Mouse (Mus musculus) megakaryocyte, adult 5-6 weeks (primary cell): Measurements from ENCODE around the gene Fbxo17. TPM values are rescaled to one million over a fixed set of nuclear protein-coding genes. Genes with fewer than 3 reads are reported as not detected.

Source experiments
- ATAC-seq: 2 replicates; pipeline ENCODE4 v1.8.0; 2016; ENCODE audit warnings: mild to moderate bottlenecking, inconsistent platforms; ENCODE audit not compliant: poor library complexity, severe bottlenecking
- total RNA-seq, 2 experiments: library from RNA; stranded (forward) in 1 of 2; stranded (reverse) in 1 of 2; fragments of 153-499, 151-499 nt in 1 of 2; fragments of 221-1000, 200-1000 nt in 1 of 2; gene quantifications; 2 replicates each; pipeline versions ENCODE4 v1.2.3 to v1.2.4; 2015 to 2017

Gene Fbxo17
- total RNA-seq, 2 experiments from 2014 or later = 0.26 to 1.2 TPM

- ATAC-seq = no peak
Observed at GRCm38 (mm10) chr7:28715598-28715997, 1.0 kb upstream of the Fbxo17 start.

DNA sequence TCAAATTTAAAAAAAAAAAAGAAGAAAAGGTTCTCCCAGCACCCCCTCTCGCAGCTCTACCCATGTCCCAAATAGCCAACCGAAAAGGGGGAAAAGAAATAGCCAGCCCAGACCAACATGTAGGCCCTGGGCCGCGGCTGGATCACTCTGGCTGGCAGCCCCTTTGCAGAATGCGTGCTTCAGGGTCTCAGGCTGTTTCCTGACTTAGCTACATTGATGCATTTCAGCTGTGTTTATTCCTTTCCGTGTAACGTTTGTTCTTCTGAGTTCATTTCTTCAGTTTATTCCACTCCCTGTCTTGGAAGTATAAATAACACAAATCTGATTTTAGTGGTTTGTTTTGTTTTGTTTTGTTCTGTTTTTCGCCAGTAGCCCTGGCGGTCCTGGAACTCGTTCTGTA lies 1.1 kb downstream of the Fbxo17 start:
- ATAC-seq = no peak

- ATAC-seq = no peak
Observed at GRCm38 (mm10) chr7:28719159-28719558, 2.6 kb downstream of the Fbxo17 start.

DNA sequence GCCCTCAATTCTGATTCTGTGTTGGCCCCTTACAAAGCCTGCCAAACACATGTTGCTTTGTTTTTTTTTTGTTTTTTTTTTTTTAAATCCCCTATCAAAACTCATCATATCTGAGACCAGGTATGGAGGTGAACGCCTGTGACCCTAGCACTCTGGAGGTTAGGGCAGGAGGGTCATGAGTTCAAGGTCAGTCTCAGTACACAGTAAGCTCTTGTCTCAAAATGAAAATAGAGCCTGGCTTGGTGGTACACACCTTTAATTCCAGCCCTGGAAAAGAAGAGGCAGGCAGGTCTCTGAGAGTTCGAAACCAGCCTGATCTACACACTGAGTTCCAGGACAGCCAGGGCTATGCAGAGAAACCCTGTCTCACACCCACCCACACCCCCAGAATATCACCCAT lies 3.0 kb downstream of the Fbxo17 start:
- ATAC-seq = no peak

- ATAC-seq = no peak
Observed at GRCm38 (mm10) chr7:28720753-28721537, 4.3 kb downstream of the Fbxo17 start.

- peak; percentile 40; the same call in 1 of the 2 replicates for ATAC-seq
Observed at GRCm38 (mm10) chr7:28722079-28722478, 5.5 kb downstream of the Fbxo17 start.

DNA sequence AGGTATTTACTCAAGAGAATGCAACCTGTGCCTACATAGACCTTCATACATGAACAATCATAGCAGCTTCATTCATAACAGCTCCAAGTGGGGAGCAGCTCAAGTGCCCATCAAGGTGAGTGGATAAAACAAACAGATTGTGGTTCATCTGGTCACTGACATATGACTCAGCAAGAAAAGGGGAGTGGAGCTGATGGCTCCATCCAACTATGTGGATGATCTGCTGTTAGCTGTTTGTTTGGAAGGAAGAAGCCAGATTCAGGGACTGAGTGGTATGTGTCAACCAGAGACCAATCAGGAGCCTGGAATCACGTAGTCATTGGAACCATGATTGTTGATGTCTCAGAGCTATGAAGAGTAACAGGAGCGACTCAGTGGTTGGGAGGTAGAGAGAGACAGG lies 8.0 kb downstream of the Fbxo17 start:
- ATAC-seq = no peak

DNA sequence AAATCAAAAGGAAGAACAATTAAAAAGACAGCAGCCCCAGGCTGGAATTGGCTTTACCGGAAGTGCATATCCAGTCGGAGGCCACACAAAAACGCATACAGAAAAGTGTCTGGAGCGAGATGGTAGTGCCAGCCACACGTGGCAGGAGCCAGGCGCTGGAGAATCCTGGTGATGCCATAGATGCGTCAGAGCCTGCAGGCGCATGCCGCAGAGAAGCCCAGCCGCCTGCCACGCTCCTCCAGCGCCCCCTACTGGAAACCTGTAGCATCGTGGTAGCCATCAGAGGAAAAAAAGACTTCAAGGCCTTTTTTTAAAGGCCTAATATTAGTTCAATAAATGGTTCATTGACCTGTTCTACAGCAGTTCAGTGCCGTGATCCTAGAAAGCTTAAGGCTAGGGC lies 10.0 kb downstream of the Fbxo17 start:
- ATAC-seq = peak; percentile 97

GRCm38 (mm10) chr7:28727649-28728340 lies 11.2 kb downstream of the Fbxo17 start:
- no peak for ATAC-seq

DNA sequence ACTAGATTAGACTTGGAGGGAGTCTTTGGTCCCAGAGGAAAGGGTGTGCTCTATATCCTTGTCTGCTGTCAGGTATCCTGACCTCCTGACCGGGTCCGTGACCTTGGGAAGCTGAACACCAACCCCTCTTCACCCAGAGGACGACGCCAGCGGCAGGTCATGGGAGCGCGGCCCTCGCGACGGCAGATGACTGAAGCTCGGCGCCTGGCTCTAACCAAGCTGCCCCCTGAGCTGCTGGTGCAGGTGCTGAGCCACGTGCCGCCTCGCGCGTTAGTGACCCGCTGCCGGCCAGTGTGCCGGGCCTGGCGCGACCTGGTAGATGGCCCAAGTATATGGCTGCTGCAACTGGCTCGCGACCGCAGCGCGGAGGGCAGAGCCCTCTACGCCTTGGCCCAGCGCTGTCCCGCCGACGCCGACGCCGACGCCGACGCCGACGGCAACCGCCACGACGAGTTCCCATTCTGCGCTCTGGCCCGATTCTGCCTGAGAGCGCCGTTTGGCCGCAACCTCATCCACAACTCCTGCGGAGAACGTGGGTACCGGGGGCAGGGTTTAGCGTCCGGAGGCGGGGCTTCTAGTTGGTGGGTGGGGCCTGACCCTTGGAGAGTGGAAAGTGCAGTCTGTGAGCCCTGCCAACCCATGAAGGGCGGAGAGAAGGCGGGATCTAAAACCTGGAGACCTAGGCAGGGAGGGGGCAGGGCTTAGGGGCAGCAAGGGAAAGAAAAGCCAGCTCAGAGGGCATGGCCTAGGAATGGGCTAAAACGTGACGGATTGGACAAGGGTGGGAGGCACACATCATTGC lies 15.9 kb downstream of the Fbxo17 start:
- ATAC-seq = peak; percentile 97

DNA sequence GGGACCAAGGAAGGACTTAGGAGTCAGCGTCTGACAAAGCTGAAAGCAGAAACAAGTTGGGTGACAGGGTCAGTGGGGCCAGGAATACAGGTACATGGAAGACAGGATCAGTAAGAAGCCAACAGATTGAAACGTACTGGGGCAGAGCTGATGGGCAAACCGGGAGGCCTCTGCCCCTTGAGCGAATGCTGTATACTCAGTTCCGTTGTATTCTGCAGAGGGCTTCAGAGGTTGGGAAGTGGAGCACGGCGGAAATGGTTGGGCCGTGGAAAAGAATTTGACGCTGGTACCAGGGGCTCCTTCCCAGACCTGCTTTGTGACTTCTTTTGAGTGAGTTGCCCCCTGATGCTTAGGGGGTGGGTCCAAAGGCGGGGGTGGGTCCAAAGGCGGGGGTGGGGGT lies 16.6 kb downstream of the Fbxo17 start:
- ATAC-seq = 0 out of 2 replicates have a peak, but pooled peaks have one; percentile 17

DNA sequence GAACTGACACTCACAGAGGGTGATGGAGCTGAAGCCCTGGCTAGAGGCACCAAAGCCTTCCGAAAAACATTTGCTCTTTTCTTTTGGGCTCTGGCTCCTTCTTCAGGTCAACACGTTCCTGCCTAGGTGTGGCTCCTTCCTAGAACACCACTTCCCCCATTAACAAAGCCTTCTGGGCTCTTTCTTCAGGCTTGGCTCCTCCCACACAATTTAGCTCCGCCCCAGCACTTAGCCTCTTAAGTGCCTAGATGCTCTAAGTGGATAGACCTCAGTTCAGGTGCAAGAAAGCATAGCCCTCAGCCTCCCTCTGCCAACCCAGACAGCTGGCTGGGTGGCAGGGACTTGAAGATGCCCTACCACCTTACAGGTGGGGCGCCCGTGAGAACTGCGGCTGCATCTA lies 19.1 kb downstream of the Fbxo17 start:
- ATAC-seq = no peak

GRCm38 (mm10) chr7:28739829-28740228 lies 23.2 kb downstream of the Fbxo17 start:
- ATAC-seq = no peak

- no peak for ATAC-seq
Observed at GRCm38 (mm10) chr7:28740949-28741348, 24.3 kb downstream of the Fbxo17 start.

DNA sequence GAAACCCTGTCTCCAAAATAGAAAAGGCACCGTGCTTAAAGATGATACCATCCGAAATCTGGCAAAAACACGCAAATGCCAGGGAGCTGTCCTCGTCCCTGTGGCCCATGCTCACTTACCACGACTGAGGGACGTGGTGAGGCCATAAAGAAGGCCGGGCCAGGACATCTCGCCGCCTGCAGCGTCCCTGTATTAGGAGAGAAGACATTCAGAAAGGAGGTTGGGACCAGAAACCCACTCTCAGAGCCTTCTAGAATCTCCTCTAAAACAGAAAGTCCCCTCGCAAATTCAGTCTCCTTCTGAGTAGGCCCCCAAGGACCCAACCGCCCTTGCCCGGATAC lies 24.7 kb downstream of the Fbxo17 start:
- peak; percentile 22 for ATAC-seq

GRCm38 (mm10) chr7:28741709-28742438 lies 25.3 kb downstream of the Fbxo17 start, which contains the start of the genes Mrps12 and Sars2:
Gene Mrps12 (minus strand): TSS chr7:28741820.
Gene Sars2 (plus strand): TSS chr7:28741992.
- ATAC-seq = peak; percentile 97

- ATAC-seq = no peak
Observed at GRCm38 (mm10) chr7:28749935-28750334, 33.3 kb downstream of the Fbxo17 start.

GRCm38 (mm10) chr7:28756079-28756478 lies 39.5 kb downstream of the Fbxo17 start, which contains the start of gene Ccer2:
Gene Ccer2 (plus strand): TSS chr7:28756174.
- no peak for ATAC-seq

GRCm38 (mm10) chr7:28758623-28759022 lies 42.0 kb downstream of the Fbxo17 start:
- no peak for ATAC-seq

- ATAC-seq = no peak
Observed at GRCm38 (mm10) chr7:28761907-28762306, 45.3 kb downstream of the Fbxo17 start.

DNA sequence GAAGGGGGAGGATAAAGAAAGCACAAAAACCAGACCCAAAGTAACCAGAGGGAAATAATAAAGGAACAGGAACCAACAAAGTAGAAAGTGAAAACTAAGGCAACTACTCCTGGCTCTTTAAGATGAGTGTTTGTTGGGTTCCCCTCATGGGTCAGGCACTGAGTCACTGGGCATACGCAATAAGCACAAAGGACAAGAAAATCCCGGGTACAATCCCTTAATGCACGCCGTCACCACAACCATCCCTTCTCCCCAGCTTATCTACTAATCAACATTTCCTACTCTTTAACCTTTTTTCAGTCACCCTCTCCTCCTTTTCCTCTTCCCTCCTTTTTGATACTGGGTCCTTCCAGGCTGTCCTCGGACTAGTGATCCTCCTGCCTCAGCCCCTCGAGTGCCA lies 48.6 kb downstream of the Fbxo17 start:
- ATAC-seq = no peak; the same call in 1 of the 2 replicates
